8 mouse cellular contexts compared by ENCODE assay signal in the genomic region with DNA sequence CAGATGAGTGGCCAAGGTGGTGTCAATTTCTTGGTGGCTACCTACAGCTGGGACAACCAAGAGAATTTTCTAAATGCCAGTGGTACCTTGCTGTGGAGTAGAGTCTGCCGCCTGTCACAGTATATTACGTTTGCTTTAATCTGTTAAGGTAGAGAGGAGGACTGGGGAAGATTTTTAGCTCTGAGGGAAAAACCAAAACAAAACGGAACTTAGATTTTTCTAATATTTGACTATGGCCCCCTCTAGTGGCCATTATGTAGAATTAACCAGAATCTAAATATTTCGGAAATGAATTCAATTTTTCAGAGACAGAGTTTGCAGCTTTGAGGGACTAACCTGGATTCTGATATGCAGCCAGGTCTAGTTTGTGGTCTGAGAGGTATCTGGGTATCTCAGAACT. TPM values are rescaled to one million over a fixed set of nuclear protein-coding genes. Genes with fewer than 3 reads are reported as not detected.
DNase-seq lines count a peak whose midpoint lies in the region; ATAC-seq and TF ChIP-seq lines count a peak whose summit lies in the region.

No protein-coding gene starts in this region.

- under 1% methylated on average over 4 of the region's 4 CpGs for WGBS in lung, postnatal 0 days
- WGBS in stomach, embryonic 15.5 days = 3% methylated on average over 4 of the region's 4 CpGs

- TF ChIP-seq CTCF in lung, postnatal 0 days (IDR thresholded peaks at IDR 0.05) = peak; percentile 48

- TF ChIP-seq EP300 in lung, postnatal 0 days (IDR thresholded peaks at IDR 0.05) = no peak

- no peaks in the 10 kb centered on the region for H3K27me3 ChIP-seq in lung, postnatal 0 days (replicated peaks; ENCODE audit: insufficient read depth, low read length)
- no peaks in the 10 kb centered on the region for H3K27me3 ChIP-seq in stomach, embryonic 15.5 days (replicated peaks)

- no peak for ATAC-seq in lung, postnatal 0 days
- peak; percentile 50 for ATAC-seq in inflammation-experienced regulatory T-cells, adult 6 months
- no peak for ATAC-seq in stomach, embryonic 15.5 days (ENCODE audit: insufficient read depth, low FRiP score, low read depth)

- H3K27ac ChIP-seq in lung, postnatal 0 days (ENCODE audit: low read length) = no peak overlapping the region
- no peak overlapping the region for H3K27ac ChIP-seq in stomach, embryonic 15.5 days

- peaks cover 2% of the 10 kb centered on the region; the same call in 1 of the 2 replicates for H3K9me3 ChIP-seq in lung, postnatal 0 days (ENCODE audit: low read length)
- no peaks in the 10 kb centered on the region for H3K9me3 ChIP-seq in stomach, embryonic 15.5 days

- H3K4me2 ChIP-seq in lung, postnatal 0 days (replicated peaks; ENCODE audit: low read depth, low read length) = no peak overlapping the region
- H3K4me2 ChIP-seq in stomach, embryonic 15.5 days = 0 out of 2 replicates have a peak overlapping the region, but pooled peaks have one; percentile 23

- H3K4me1 ChIP-seq in lung, postnatal 0 days (ENCODE audit: insufficient read depth, low read depth, low read length) = no peaks in the 10 kb centered on the region
- H3K4me1 ChIP-seq in stomach, embryonic 15.5 days = no peaks in the 10 kb centered on the region

- peak; percentile 3 for DNase-seq in cerebellum, adult 8-10 months
- no peak for DNase-seq in cerebellum, adult 11-12 months
- DNase-seq in lung, postnatal 0 days (ENCODE audit: low spot score) = peak; percentile 70
- no peak for DNase-seq in lung, postnatal 10 days
- DNase-seq in adrenal gland, postnatal 4 days (ENCODE audit: low spot score in 2 of 2) = no peak
- DNase-seq in urinary bladder, postnatal 10 days (ENCODE audit: low spot score) = no peak

- H3K4me3 ChIP-seq in lung, postnatal 0 days (ENCODE audit: low read depth, low read length) = no peak overlapping the region
- H3K4me3 ChIP-seq in stomach, embryonic 15.5 days (replicated peaks) = no peak overlapping the region

- H3K9ac ChIP-seq in lung, postnatal 0 days (replicated peaks; ENCODE audit: low read depth) = no peak overlapping the region
- no peak overlapping the region for H3K9ac ChIP-seq in stomach, embryonic 15.5 days

- no peaks in the 10 kb centered on the region for H3K36me3 ChIP-seq in lung, postnatal 0 days (ENCODE audit: insufficient read depth, low read length)
- H3K36me3 ChIP-seq in stomach, embryonic 15.5 days = no peaks in the 10 kb centered on the region

RNA-seq across cellular contexts. Expression of a gene that starts 59.3 kb away (rescaled TPM):
- polyA plus RNA-seq in lung, postnatal 0 days (2015; fragmentation: Nextera tagmentation; extraction: Ambion mirVana) = 7.3 and 7.4 TPM in 2 replicates
- polyA plus RNA-seq in inflammation-experienced regulatory T-cells, adult 6 months (2017; shearing (Covaris generic)) = 10 to 100 TPM; 38.4 to 44.2 (median 40.9) TPM
- 11.3 and 12.7 TPM in 2 replicates for polyA plus RNA-seq in stomach, embryonic 15.5 days (2015; fragmentation: Nextera tagmentation; extraction: Ambion mirVana)
- total RNA-seq in adrenal gland, postnatal 4 days (2021) = 10 to 100 TPM; 12.2 to 13.2 TPM

Comparison
In these comparisons a context has a peak if more than half of its experiments do, and no peak if none do; other contexts are left out.
1. DNase-seq: peak in cerebellum, adult 8-10 months (single experiment) and lung, postnatal 0 days (single experiment); none in cerebellum, adult 11-12 months (single experiment), lung, postnatal 10 days (single experiment), adrenal gland, postnatal 4 days (0 of 2) and urinary bladder, postnatal 10 days (single experiment).